Mouse (Mus musculus) E14TG2a.4 (cell line): ENCODE data around the gene Nxpe3.

Experiments
- CTCF ChIP-seq: conservative IDR thresholded peaks from 2 replicates; pipeline ENCODE4 v1.5.1; 2014; ENCODE audit warnings: low read length
- NANOG ChIP-seq: IDR thresholded peaks from 2 replicates; pipeline ENCODE4 v1.6.1; 2014; ENCODE audit warnings: borderline replicate concordance, low read length, mixed read lengths
- POU5F1 ChIP-seq: IDR thresholded peaks from 2 replicates; pipeline ENCODE4 v1.6.1; 2014; ENCODE audit warnings: low read length, borderline replicate concordance

DNA sequence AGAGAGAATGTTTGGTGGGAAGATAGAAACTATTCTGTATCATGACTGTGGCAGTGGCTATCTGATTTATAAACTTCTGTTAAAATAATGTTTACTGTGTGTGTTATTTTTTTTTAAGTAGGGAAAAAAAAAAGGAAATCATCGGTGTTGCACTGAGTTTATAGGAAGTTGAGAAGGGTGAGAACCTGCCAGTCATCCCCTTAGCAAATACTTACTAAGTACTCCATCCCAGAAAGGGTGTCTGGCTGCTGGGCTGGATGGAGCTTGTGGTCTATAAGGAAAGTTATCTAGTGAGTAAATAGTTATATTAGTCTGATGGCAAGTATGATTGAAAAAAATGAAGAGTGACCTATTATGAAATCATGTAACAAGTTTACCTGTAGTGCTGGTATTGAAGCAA, 93.5 kb downstream of the Nxpe3 start:
- TF ChIP-seq CTCF (no peak), NANOG (no peak), POU5F1 (no peak)
